Mouse (Mus musculus) large intestine, adult 2 months (tissue): ENCODE measurements around the gene BC049730. TPM values are rescaled to one million over a fixed set of nuclear protein-coding genes. Genes with fewer than 3 reads are reported as not detected.

Source experiments
- DNase-seq: peaks from one replicate; pipeline ENCODE4 v3.0.0-alpha.2; 2012; ENCODE audit warnings: low read depth, low spot score
- WGBS: fragments of 180-500 bp; shearing (Covaris S2); methylation state at CpG from one replicate; pipeline ENCODE4 v1.1.7; 2018; 5-methylcytosine and 5-hydroxymethylcytosine counted together
- polyA plus RNA-seq: library from polyadenylated mRNA; depleted of rRNA; stranded (reverse); fragments of >200 nt; gene quantifications from 2 replicates; pipeline ENCODE4 v1.2.3, GENCODE M21; 2012; rRNA removed

BC049730 gene
- polyA plus RNA-seq, 1 experiment = not detected

- 35% methylated on average over 6 of the region's 6 CpGs for WGBS
- DNase-seq = no peak
These were observed 51.2 kb downstream of the BC049730 start, which contains the start of gene Cd177 for GRCm38 (mm10) chr7:24760211-24760610. Gene Cd177 (minus strand): TSS chr7:24760311.

GRCm38 (mm10) chr7:24761161-24761560 lies 52.1 kb downstream of the BC049730 start:
- no peak for DNase-seq
- WGBS = 41% methylated on average over 6 of the region's 6 CpGs

- 34% methylated on average over 8 of the region's 8 CpGs for WGBS
- DNase-seq = peak; percentile 31
These were observed 53.5 kb downstream of the BC049730 start for GRCm38 (mm10) chr7:24762574-24762973.

Other genes with a start within 250 kb of the BC049730 start
- gene Plaur, start 246.8 kb upstream of the BC049730 start, polyA plus RNA-seq = 10.6 and 11.6 TPM in 2 replicates
- gene Cadm4, start 227.2 kb upstream of the BC049730 start, polyA plus RNA-seq = 2.0 and 2.7 TPM in 2 replicates
- 6.7 and 7.4 TPM in 2 replicates for gene Zfp428, start 202.2 kb upstream of the BC049730 start, polyA plus RNA-seq
- gene AC161166.1, start 196.8 kb upstream of the BC049730 start, polyA plus RNA-seq = not detected in 2 replicates
- gene Irgq, start 178.6 kb upstream of the BC049730 start, polyA plus RNA-seq = 7.6 and 10.8 TPM in 2 replicates
- 0.23 TPM in 1 of 2 replicates, not detected in the other for gene Pinlyp, start 163.1 kb upstream of the BC049730 start, polyA plus RNA-seq
- gene Xrcc1, start 163.0 kb upstream of the BC049730 start, polyA plus RNA-seq = 27.8 and 36.0 TPM in 2 replicates
- 56.6 and 77.6 TPM in 2 replicates for gene Ethe1, start 121.7 kb upstream of the BC049730 start, polyA plus RNA-seq
- gene Zfp575, start 121.6 kb upstream of the BC049730 start, polyA plus RNA-seq = 0.16 and 0.29 TPM in 2 replicates
- gene Phldb3, start 98.5 kb upstream of the BC049730 start, polyA plus RNA-seq = 4.1 and 4.8 TPM in 2 replicates
- 0.14 and 0.25 TPM in 2 replicates for gene Lypd3, start 72.7 kb upstream of the BC049730 start, polyA plus RNA-seq
- not detected in 2 replicates for gene Tex101, start 32.6 kb upstream of the BC049730 start, polyA plus RNA-seq
- not detected in 2 replicates for gene Gm4763, start 17.7 kb downstream of the BC049730 start, polyA plus RNA-seq
- 20.1 and 21.8 TPM in 2 replicates for gene Cd177, start 51.1 kb downstream of the BC049730 start, polyA plus RNA-seq
- 23.2 and 28.2 TPM in 2 replicates for gene Ceacam10, start 68.0 kb downstream of the BC049730 start, polyA plus RNA-seq
- gene Gm9844, start 153.0 kb downstream of the BC049730 start, polyA plus RNA-seq = 4.1 and 5.9 TPM in 2 replicates
- gene Lypd4, start 160.7 kb downstream of the BC049730 start, polyA plus RNA-seq = not detected in 2 replicates
- gene Dmrtc2, start 160.8 kb downstream of the BC049730 start, polyA plus RNA-seq = not detected in 2 replicates
- gene Rps19, start 175.1 kb downstream of the BC049730 start, polyA plus RNA-seq = 648 and 720 TPM in 2 replicates
- gene Cd79a, start 188.1 kb downstream of the BC049730 start, polyA plus RNA-seq = 60.4 and 84.9 TPM in 2 replicates
- 114 and 145 TPM in 2 replicates for gene Arhgef1, start 193.7 kb downstream of the BC049730 start, polyA plus RNA-seq
- not detected in 2 replicates for gene Gm4881, start 235.3 kb downstream of the BC049730 start, polyA plus RNA-seq